Mouse (Mus musculus): Measurements from ENCODE around the gene Gm21833.
"Not testable (repeated sequence)": the region's sequence is repeated elsewhere in the genome, so short reads cannot be mapped to it uniquely, and the experiment has no call there.

Gene Gm21833

DNA sequence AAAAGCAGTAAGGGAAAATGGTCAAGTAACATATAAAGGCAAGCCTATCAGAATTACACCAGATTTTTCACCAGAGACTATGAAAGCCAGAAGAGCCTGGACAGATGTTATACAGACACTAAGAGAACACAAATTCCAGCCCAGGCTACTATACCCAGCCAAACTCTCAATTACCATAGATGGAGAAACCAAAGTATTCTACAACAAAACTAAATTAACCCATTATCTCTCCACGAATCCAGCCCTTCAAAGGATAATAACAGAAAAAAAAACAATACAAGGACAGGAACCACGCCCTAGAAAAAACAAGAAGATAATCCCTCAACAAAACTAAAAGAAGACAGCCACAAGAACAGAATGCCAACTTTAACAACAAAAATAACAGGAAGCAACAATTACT lies at the start of gene Gm21833:
Gm21833 (plus strand) TSS at position 301 of the 400 bp plus-strand sequence.
- DNase-seq (ENCODE audit: low spot score in 2 of 2): not testable (repeated sequence)

DNA sequence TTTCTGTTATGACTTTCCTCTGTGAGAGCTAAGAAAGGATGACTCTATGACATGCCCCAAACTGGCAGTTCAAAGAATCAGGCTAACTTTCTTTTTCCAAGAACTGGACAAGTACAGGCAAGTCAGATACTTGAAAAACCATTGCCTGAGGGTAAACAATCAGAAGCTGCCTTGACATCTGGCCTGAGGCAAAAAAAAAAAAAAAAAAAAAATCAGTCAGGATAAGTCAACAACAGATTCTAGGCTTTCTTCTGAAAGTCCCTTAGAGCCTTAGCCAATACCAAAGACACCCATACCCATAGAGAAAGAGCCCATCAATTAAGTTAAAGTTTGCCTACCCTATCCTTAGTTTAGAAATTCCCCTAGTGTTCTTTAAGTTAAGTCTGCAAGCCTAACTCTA lies 38.7 kb upstream of the Gm21833 start:
- DNase-seq (ENCODE audit: low spot score in 2 of 2): no peak

DNA sequence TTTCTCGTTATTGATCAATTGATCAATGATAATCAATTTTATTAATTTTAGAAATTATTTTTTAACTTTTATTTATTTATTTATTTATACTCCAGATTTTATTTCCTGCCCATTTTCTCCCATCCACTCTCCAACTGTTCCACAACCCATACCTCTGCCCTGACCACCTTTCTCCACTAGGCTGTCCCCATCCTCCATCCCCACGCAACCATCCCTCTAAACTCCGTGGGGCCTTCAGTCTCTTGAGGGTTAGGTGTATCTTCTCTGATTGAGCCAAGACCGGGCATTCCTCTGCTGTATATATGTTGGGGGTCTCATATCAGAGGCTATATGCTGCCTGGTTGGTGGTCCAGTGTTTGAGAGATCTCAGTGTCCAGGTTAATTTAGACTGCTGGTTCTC lies 31.7 kb upstream of the Gm21833 start:
- DNase-seq (ENCODE audit: low spot score in 2 of 2): no peak

DNA sequence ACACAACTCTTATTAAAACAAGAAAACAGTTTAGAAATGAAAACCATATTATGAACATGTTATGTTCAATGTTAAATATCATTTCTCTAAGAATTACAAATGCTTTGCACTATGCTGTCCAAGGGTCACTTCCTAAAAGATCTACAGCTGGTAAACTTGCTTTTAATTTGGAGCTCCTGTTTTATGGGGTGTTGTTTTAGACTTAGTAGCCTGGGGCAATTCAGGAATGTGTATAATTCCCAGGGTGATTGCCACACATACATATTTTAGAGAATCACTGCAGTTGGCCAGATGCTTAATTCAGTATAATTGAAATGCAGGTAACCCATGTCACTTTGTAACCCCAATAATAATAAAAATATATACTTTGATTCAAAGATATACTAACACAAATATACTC lies 12.9 kb upstream of the Gm21833 start:
- DNase-seq (ENCODE audit: low spot score in 2 of 2): no peak

DNA sequence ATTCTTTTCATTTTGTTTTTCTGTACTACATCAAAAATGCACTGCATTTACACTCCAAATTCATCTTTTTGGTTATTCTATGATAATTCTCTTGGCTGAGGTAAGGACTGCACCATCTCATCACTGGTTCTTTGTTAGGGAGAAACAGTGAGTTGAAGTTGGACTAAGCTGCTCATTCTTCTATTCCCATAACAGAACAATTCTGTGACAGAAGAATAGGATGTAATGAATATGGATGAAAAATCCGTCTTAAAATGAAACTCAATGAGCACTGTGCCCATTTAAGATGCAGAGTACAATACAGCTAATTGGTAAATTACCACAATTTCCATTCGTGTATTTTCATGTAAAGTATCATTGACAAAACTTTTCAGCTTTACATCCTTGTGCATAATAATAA lies 11.6 kb upstream of the Gm21833 start:
- DNase-seq (ENCODE audit: low spot score in 2 of 2): no peak

DNA sequence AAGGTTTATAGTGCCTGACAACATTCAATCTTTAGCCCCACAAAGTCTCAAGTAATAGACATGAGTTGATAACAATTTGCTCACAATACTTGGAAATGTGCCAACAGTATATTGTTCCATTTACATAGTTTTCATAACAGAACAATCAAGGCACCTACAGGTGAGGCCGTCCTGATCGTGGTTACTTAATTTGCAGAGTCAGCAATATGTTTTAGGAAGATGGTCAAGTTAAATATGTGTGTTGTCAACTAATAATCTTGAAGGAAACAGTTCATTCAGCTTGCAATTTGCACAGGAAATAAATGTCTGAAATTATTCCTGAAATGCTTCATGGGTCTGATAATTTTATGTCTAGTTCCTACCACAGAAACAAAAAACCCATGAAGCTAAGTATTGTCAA lies 27.6 kb downstream of the Gm21833 start:
- no peak for DNase-seq (ENCODE audit: low spot score in 2 of 2)

DNA sequence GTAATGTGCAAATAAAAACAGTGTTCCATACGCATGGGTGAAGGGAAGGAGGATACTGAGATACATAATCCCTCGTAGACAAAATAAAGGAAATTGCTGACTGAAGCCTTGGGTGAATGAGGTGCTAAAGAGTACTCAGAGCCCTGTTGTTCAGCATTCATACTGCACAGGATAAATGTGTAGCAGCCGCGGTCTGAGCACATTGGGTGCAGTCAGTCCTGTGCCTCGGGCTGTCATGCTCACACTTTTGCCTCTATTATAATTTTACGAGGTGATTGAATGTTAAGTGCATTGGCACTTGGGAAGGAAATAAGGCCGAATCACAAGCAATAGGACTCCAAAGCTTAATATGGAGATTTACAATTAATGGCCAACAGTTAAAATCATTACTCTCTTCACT lies 36.4 kb downstream of the Gm21833 start:
- no peak for DNase-seq (ENCODE audit: low spot score in 2 of 2)

All from cerebellum, postnatal 4 days (tissue).